Mouse (Mus musculus) megakaryocyte, adult 5-6 weeks (primary cell): ENCODE data around the gene Daam2. TPM values are rescaled to one million over a fixed set of nuclear protein-coding genes. Genes with fewer than 3 reads are reported as not detected.
A peak's percentile ranks its signal among the peaks of the same experiment; 100 is the strongest.

ENCODE experiments used
- ATAC-seq: 2 replicates; pipeline ENCODE4 v1.8.0; 2016; ENCODE audit warnings: mild to moderate bottlenecking, inconsistent platforms; ENCODE audit not compliant: poor library complexity, severe bottlenecking
- total RNA-seq, 2 experiments: library from RNA; stranded (forward) in 1 of 2; stranded (reverse) in 1 of 2; fragments of 153-499, 151-499 nt in 1 of 2; fragments of 221-1000, 200-1000 nt in 1 of 2; gene quantifications; 2 replicates each; pipeline versions ENCODE4 v1.2.3 to v1.2.4; 2015 to 2017

Gene Daam2
- total RNA-seq, 2 experiments from 2014 or later, result 0.04 TPM; not detected in 1

DNA sequence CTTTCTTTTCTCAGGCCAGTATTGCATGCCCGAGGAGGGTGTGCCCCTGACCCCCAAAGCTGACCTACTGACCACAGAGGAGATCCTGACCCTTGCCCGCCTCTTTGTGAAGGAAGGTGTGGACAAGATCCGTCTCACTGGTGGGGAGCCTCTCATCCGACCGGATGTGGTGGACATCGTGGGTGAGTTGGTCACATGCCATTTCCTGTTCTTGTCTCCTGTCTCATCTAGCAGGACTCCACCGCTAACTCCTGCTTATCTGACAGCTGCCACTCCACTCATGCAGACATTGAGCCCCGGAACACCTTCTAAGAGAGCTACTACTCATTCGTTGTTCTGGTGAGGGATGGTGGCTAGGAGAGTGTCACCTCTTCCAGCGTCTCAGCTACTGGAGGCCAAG, 129.1 kb downstream of the Daam2 start:
- ATAC-seq, result peak; percentile 72

DNA sequence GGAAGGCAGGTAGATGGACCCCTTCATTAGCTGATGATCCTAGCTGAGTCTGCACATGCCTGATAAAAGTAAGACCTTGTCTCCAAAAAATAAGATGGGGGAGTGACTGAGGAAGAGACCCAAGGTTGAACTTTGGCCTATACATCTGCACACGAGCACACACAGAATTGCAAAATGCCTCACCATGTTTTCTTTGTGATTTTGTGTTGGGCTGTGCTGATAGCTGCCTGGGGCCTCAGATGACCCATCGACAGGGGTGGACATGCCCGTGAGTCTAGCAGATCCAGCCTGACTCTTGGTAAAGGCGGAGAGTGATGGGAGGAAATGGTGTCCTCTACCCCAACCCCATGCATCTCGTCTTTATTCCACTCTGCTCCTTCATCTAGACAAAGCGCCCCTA, 129.9 kb downstream of the Daam2 start:
- no peak for ATAC-seq

- ATAC-seq, result no peak
Measured at GRCm38 (mm10) chr17:49433071-49433470, 131.1 kb downstream of the Daam2 start.

DNA sequence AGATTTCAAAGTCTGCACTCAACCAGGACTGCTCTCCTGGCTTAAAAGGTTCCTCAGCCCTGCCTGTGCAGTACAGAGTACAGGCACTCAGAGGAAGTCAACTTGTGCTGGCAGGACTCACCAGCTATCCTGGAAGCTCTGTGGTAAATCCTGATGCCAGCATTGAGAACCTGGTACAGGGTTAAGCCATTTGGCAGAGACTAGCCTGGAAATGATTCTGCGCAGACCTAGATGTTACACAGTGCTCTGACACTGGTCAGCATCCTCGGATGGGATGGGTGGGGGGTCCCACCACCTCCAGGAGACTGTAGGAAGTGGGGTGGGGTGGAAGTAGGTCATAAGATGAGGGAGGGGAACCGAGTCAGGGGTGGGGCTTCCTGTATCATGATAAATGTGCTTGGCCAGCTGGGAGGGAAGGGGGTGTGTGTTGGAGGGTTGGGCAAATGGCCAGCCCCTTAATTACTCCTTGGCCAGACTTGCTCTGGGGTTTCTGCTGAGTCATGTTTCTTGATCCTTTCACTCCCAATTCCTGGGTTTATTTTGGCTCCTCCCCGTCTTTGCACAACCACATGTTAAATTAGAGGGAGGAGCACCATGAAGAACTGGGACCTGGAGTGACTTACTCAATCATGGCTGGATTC, 132.0 kb downstream of the Daam2 start:
- 0 out of 2 replicates have a peak, but pooled peaks have one; percentile 3 for ATAC-seq

DNA sequence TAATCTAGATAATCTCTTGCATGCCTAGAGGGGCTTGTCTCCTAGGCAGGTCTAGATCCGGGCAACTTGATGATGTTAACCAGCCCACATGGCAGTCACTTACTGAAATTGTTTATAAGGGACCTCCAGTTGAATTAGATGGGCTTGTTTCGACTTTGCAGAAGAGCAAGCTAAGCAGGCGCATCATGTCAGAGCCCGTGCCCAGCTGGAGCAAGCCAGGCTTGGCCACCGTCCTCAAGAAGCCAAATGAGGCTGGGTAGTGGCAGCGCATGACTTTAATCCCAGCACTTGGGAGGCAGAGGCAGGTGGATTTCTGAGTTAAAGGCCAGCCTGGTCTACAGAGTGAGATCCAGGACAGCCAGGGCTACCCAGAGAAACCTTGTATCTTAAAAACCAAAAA, 133.0 kb downstream of the Daam2 start:
- no peak for ATAC-seq

GRCm38 (mm10) chr17:49430136-49430535, 134.0 kb downstream of the Daam2 start:
- ATAC-seq, result no peak

- no peak for ATAC-seq
Measured at GRCm38 (mm10) chr17:49429471-49430129, 134.5 kb downstream of the Daam2 start.

GRCm38 (mm10) chr17:49428751-49429415, 135.3 kb downstream of the Daam2 start:
- ATAC-seq, result peak; percentile 59

GRCm38 (mm10) chr17:49428239-49428688, 135.9 kb downstream of the Daam2 start, which contains the start of gene Mocs1:
Mocs1 (plus strand) TSS chr17:49428362.
- peak; percentile 91 for ATAC-seq

DNA sequence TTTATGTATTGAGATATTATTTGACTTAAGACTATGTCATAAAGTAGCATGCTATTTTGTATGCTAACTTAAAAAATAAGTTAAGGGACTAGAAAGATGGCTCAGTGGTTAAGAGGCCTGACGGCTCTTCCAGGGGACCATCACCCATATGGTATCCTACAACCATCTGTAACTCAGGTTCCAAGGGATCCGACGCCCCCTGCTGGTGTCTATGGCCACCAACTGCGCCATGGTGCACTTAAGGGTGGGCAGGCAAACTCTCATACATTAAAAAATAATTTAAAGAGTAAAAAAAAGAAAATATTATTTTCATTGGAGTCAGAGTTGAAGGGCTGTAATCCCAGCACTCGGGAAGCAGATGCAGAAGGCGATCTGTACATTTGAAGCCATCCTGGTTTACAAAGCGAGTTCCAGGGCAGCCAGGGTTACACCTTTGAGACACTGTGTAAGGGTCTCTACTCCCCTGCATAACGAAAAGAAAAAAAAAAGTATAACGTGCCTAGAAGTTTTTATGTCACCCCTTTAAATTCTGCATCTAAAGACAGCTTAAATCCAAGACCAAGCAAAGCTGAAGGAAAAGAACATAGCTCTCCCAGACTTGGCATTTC, 136.4 kb downstream of the Daam2 start:
- no peak for ATAC-seq

GRCm38 (mm10) chr17:49423872-49424271, 140.3 kb downstream of the Daam2 start:
- ATAC-seq, result no peak

DNA sequence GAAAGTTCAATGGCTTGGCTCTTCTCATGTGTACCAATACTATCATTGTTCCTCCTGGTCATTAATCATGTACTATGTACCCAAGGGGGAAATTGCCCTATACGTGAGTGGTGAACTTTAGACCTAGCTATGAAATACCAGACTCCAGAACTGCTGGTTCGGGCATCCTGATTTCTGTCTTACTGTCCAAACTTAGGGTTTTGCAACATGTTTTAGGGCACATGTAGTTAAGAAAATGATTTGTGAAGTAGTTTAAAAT, 141.1 kb downstream of the Daam2 start:
- no peak for ATAC-seq

- ATAC-seq, result peak; percentile 67
Measured at GRCm38 (mm10) chr17:49422286-49423066, 141.7 kb downstream of the Daam2 start.

GRCm38 (mm10) chr17:49419813-49420212, 144.3 kb downstream of the Daam2 start:
- ATAC-seq, result no peak

GRCm38 (mm10) chr17:49416228-49416627, 147.9 kb downstream of the Daam2 start:
- no peak for ATAC-seq

GRCm38 (mm10) chr17:49413554-49413953, 150.6 kb downstream of the Daam2 start:
- ATAC-seq, result peak; percentile 50

GRCm38 (mm10) chr17:49412974-49413373, 151.2 kb downstream of the Daam2 start:
- peak; percentile 96 for ATAC-seq
